Mouse (Mus musculus) left cerebral cortex, adult 2 months (tissue): ENCODE data around the gene Smim6. TPM values are rescaled to one million over a fixed set of nuclear protein-coding genes. Genes with fewer than 3 reads are reported as not detected.

Experiments used
- DNase-seq, 2 experiments: peaks; one replicate each; pipeline ENCODE4 v3.0.0; 2021 to 2022; ENCODE audit warnings: low spot score in 2 of 2, mixed read lengths in 1 of 2; ENCODE audit errors: extremely low spot score in 1 of 2
- H3K27ac ChIP-seq: fragments of 200-600 bp; 2 replicates; pipeline ENCODE4 v1.8.1; 2022
- H3K4me3 ChIP-seq: fragments of 200-600 bp; 2 replicates; pipeline ENCODE4 v1.8.1; 2022
- CTCF ChIP-seq: fragments of 200-600 bp; IDR thresholded peaks from 2 replicates; pipeline ENCODE4 v1.8.1; 2022; ENCODE audit warnings: antibody characterized with exemption, mild to moderate bottlenecking, moderate library complexity
- intact Hi-C: fragments of 180-260 bp; cut with DNase I; formaldehyde crosslinking; loops from one replicate; pipeline ENCODE4 v1.15.1; 2025
- long read RNA-seq, 2 experiments: library from polyadenylated mRNA; stranded (forward); transcript quantifications; one replicate each; pipeline ENCODE4 v2.0.0; 2021; ENCODE audit warnings: borderline mapping rate in 2 of 2
- total RNA-seq, 2 experiments: library from RNA; stranded (reverse); gene quantifications; 2 replicates each; pipeline ENCODE4 v1.2.3; 2021

The Smim6 gene
- total RNA-seq = not detected
- long read RNA-seq, experiment 1 = 0 reads
- long read RNA-seq, experiment 2 = 0 reads

- no peak for DNase-seq
- intact Hi-C loops = no loop called here
- no peak within 1 kb of the TSS for H3K27ac ChIP-seq
- H3K4me3 ChIP-seq = no peak within 1 kb of the TSS
- TF ChIP-seq CTCF = no peak
Measured at GRCm38 (mm10) chr11:115911632-115912376, at the start of gene Smim6. TSS of gene Smim6 (plus strand) at chr11:115912017.

GRCm38 (mm10) chr11:115863895-115864294, 47.9 kb upstream of the Smim6 start:
- no peak overlapping the region for H3K4me3 ChIP-seq
- intact Hi-C loops = no loop called here
- TF ChIP-seq CTCF = peak; percentile 25; the same call in 1 of the 2 replicates

DNA sequence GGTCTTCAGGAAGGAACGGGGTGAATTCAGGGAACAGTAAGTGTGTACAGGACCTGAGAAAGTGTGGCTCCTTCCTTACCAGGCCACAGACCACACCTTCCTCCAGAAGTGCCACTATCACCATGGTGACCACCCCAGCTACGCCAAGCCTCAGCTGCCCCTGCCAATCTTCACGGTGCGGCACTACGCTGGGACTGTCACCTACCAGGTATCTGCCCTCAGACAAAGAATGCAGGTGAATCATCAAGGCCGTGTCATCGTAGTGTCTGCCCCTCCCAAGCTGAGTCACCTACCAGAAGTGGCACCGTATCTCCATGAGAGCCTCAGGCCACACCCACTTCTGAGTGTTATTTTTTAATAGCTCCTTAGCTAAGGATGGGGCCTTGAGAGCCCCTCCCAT, 42.4 kb upstream of the Smim6 start:
- no peak for TF ChIP-seq CTCF
- intact Hi-C loops = no loop called here
- no peak overlapping the region for H3K27ac ChIP-seq
- no peak for DNase-seq
- H3K4me3 ChIP-seq = no peak overlapping the region

More at GRCm38 (mm10) chr11:115863895-115864294, 47.9 kb upstream of the Smim6 start:
- H3K27ac ChIP-seq = no peak overlapping the region
- no peak for DNase-seq

DNA sequence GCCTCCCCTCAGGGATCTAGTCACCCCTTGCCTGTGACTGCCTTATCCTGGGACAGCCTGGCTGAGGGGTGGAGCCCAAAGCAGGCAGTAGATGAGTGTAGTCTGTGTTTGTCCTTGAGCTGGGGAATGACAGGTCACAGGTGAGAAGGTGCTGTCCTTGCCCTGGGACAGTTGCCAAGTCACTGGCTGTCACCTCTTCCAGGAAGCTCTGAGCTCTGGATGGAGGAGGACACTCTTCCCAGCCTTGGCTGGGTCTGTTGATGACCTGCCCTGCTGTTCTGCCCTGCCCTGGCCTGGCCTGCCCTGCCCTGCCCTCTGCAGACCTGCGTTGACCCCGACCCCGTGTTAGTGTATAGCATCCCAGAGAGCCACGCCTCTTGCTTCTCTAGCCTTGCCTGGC, 39.4 kb upstream of the Smim6 start:
- no peak for TF ChIP-seq CTCF
- no peak overlapping the region for H3K27ac ChIP-seq
- intact Hi-C loops = no loop called here
- no peak overlapping the region for H3K4me3 ChIP-seq
- DNase-seq = no peak

DNA sequence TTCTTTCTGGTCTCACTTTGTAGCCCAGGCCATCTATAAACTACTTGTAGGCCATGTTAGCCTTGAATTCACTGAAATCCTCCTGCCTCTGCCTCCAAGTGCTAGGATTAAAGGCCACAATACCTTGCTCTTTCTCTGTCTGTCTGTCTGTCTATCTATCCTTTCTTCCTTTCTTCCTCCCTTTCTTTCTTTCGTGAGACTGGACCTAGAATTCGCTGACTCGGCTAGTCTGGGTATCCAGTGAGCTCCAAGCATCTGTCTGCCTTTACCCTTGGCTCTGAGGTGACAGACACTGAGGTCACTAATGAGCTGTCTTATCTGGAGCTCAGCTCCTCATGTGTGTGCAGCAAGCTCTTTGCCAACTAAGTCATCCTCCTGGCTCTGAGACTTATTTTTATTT, 35.9 kb upstream of the Smim6 start:
- TF ChIP-seq CTCF = no peak
- no peak for DNase-seq
- Histone ChIP-seq H3K27ac (no peak overlapping the region), H3K4me3 (no peak overlapping the region)
- intact Hi-C loops = no loop called here

GRCm38 (mm10) chr11:115876438-115876837, 35.4 kb upstream of the Smim6 start:
- intact Hi-C loops = no loop called here
- H3K4me3 ChIP-seq = no peak overlapping the region
- H3K27ac ChIP-seq = no peak overlapping the region
- TF ChIP-seq CTCF = no peak
- DNase-seq = no peak

- no peak overlapping the region for H3K4me3 ChIP-seq
- no peak overlapping the region for H3K27ac ChIP-seq
- intact Hi-C loops = no loop called here
- no peak for TF ChIP-seq CTCF
- DNase-seq = no peak
Measured at GRCm38 (mm10) chr11:115877174-115877755, 34.6 kb upstream of the Smim6 start.

- intact Hi-C loops = no loop called here
- no peak for DNase-seq
- no peak overlapping the region for H3K27ac ChIP-seq
- H3K4me3 ChIP-seq = no peak overlapping the region
- TF ChIP-seq CTCF = no peak
Measured at GRCm38 (mm10) chr11:115878071-115878470, 33.7 kb upstream of the Smim6 start.

- Histone ChIP-seq H3K4me3 (no peak overlapping the region), H3K27ac (no peak overlapping the region)
- intact Hi-C loops = loop anchor here (2.0 kb wide), 1 partner anchor 158 kb away; no protein-coding TSS in a partner anchor
- TF ChIP-seq CTCF = peak; percentile 68
- DNase-seq = no peak
Measured at GRCm38 (mm10) chr11:115881002-115881401, 30.8 kb upstream of the Smim6 start.

DNA sequence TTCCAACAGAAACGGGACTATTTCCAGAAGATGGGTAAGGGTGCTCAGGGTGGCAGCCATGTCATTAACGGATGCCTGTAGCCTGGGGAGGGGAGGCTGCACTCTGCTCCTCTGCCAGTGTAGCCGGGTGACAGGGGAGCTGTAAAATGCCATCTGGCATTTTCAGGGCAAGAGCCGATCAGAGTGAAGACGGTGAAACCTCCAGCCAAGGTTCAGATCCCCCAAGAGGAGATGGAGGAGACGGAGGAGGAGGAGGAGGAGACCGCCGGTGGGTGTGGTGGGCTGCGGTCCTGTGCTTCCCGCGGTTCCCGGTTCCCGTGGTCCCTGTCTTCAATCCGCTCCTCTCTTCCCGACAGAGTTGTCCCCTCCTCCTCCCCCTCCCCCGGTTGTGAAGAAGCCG, 28.6 kb upstream of the Smim6 start:
- DNase-seq = no peak
- intact Hi-C loops = no loop called here
- no peak overlapping the region for H3K4me3 ChIP-seq
- no peak for TF ChIP-seq CTCF
- H3K27ac ChIP-seq = no peak overlapping the region

DNA sequence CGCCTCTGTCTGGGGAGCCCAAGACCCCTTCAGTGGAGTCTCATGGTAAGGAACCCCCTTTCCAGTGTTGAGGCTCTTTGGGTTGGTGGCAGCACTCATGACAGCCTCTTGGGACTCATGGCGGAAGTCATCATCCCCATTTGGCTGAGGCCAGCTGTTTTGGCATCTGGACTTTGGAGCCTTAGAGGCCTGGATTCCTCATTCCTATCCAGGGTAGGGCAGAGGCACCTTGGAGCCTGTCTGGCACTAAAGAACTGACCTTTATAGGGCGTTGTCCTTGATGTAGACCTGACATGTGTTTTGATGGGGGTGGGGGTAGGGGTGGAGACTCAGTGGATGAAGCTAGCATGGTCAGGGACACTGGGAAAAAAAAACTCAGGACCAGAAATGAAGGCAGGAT, 27.5 kb upstream of the Smim6 start:
- intact Hi-C loops = no loop called here

DNA sequence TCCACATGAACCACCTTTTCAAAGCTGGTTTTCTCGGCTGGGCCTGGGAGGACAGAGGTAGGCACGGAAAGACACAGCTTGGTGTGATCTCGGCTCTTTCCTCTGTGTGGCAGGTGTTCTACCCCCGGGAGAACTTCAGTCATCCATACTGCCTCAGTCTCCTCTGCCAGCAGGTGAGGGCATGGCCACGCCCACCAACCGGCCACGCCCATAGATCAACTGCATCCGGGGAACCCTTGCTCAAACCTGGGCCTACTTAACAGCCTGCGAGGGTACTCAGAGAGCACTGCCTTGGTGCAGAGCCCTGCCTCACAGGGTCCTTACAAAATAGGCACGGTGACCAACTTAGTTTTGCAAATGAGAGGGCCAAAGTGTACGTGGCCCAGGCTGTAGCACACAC, 26.5 kb upstream of the Smim6 start:
- Histone ChIP-seq H3K4me3 (no peak overlapping the region), H3K27ac (no peak overlapping the region)
- intact Hi-C loops = no loop called here
- DNase-seq = no peak
- no peak for TF ChIP-seq CTCF

More for the DNA sequence above, 27.5 kb upstream of the Smim6 start:
- DNase-seq = no peak
- Histone ChIP-seq H3K4me3 (no peak overlapping the region), H3K27ac (no peak overlapping the region)
- TF ChIP-seq CTCF = no peak

GRCm38 (mm10) chr11:115886446-115886845, 25.4 kb upstream of the Smim6 start:
- DNase-seq = no peak
- Histone ChIP-seq H3K27ac (no peak overlapping the region), H3K4me3 (no peak overlapping the region)
- no peak for TF ChIP-seq CTCF
- intact Hi-C loops = no loop called here
